Mouse (Mus musculus): ENCODE results near the gene A730049H05Rik. TPM values are rescaled to one million over a fixed set of nuclear protein-coding genes. Genes with fewer than 3 reads are reported as not detected.
A peak's percentile ranks its signal among the peaks of the same experiment; 100 is the strongest.

Gene A730049H05Rik
- polyA plus RNA-seq, 1 experiment from 2014 or later = 2.9 TPM

GRCm38 (mm10) chr6:92803213-92803612 is 13.1 kb upstream of the A730049H05Rik start:
- Histone ChIP-seq H3K9ac (no peak overlapping the region), H3K27ac (peak overlapping the region; percentile 53), H3K9me3 (replicated peaks) (no peaks in the 10 kb centered on the region), H3K4me1 (replicated peaks) (peaks cover 21% of the 10 kb centered on the region), H3K4me3 (no peak overlapping the region), H3K27me3 (no peaks in the 10 kb centered on the region), H3K4me2 (no peak overlapping the region), H3K36me3 (peaks cover 21% of the 10 kb centered on the region)
- ATAC-seq (replicated peaks; ENCODE audit: insufficient number of reproducible peaks, insufficient read depth, low FRiP score, low read depth) = peak; percentile 72; the same call in 1 of the 2 replicates
- WGBS = 35% methylated on average over 6 of the region's 6 CpGs

- Histone ChIP-seq H3K4me2 (no peak overlapping the region), H3K27ac (no peak overlapping the region), H3K36me3 (peaks cover 17% of the 10 kb centered on the region), H3K4me1 (replicated peaks) (peaks cover 21% of the 10 kb centered on the region), H3K9me3 (replicated peaks) (no peaks in the 10 kb centered on the region), H3K4me3 (no peak overlapping the region), H3K9ac (no peak overlapping the region), H3K27me3 (no peaks in the 10 kb centered on the region)
- no peak for ATAC-seq (replicated peaks; ENCODE audit: insufficient number of reproducible peaks, insufficient read depth, low FRiP score, low read depth)
- WGBS = 74% methylated on average over 3 of the region's 3 CpGs
These were observed 11.9 kb upstream of the A730049H05Rik start for GRCm38 (mm10) chr6:92804254-92804971.

- WGBS = 88% methylated on average over 3 of the region's 3 CpGs
These were observed 6.5 kb upstream of the A730049H05Rik start for GRCm38 (mm10) chr6:92809818-92810217.

GRCm38 (mm10) chr6:92810628-92811027 is 5.7 kb upstream of the A730049H05Rik start:
- Histone ChIP-seq H3K4me3 (no peak overlapping the region), H3K9ac (no peak overlapping the region), H3K4me1 (replicated peaks) (peaks cover 22% of the 10 kb centered on the region), H3K36me3 (peaks cover 21% of the 10 kb centered on the region), H3K27me3 (no peaks in the 10 kb centered on the region), H3K9me3 (replicated peaks) (no peaks in the 10 kb centered on the region), H3K4me2 (no peak overlapping the region), H3K27ac (no peak overlapping the region)
- no peak for ATAC-seq (replicated peaks; ENCODE audit: insufficient number of reproducible peaks, insufficient read depth, low FRiP score, low read depth)
- 92% methylated on average over 2 of the region's 2 CpGs for WGBS

More at GRCm38 (mm10) chr6:92809818-92810217, 6.5 kb upstream of the A730049H05Rik start:
- Histone ChIP-seq H3K4me1 (replicated peaks) (peaks cover 22% of the 10 kb centered on the region), H3K27me3 (no peaks in the 10 kb centered on the region), H3K4me2 (no peak overlapping the region), H3K4me3 (no peak overlapping the region), H3K9me3 (replicated peaks) (no peaks in the 10 kb centered on the region), H3K9ac (no peak overlapping the region), H3K36me3 (peaks cover 23% of the 10 kb centered on the region), H3K27ac (no peak overlapping the region)
- no peak for ATAC-seq (replicated peaks; ENCODE audit: insufficient number of reproducible peaks, insufficient read depth, low FRiP score, low read depth)

GRCm38 (mm10) chr6:92811566-92811965 is 4.7 kb upstream of the A730049H05Rik start:
- Histone ChIP-seq H3K9me3 (replicated peaks) (no peaks in the 10 kb centered on the region), H3K27ac (no peak overlapping the region), H3K27me3 (no peaks in the 10 kb centered on the region), H3K4me3 (no peak overlapping the region), H3K4me2 (no peak overlapping the region), H3K36me3 (peaks cover 17% of the 10 kb centered on the region), H3K4me1 (replicated peaks) (peaks cover 32% of the 10 kb centered on the region), H3K9ac (no peak overlapping the region)
- ATAC-seq (replicated peaks; ENCODE audit: insufficient number of reproducible peaks, insufficient read depth, low FRiP score, low read depth) = no peak

GRCm38 (mm10) chr6:92812702-92813370 is 3.4 kb upstream of the A730049H05Rik start:
- no peak overlapping the region for H3K27ac ChIP-seq
- no peaks in the 10 kb centered on the region for H3K9me3 ChIP-seq (replicated peaks)
- peaks cover 11% of the 10 kb centered on the region; the same call in 1 of the 2 replicates for H3K36me3 ChIP-seq
- no peak overlapping the region for H3K9ac ChIP-seq
- no peak overlapping the region for H3K4me3 ChIP-seq
- no peak for ATAC-seq (replicated peaks; ENCODE audit: insufficient number of reproducible peaks, insufficient read depth, low FRiP score, low read depth)
- no peak overlapping the region for H3K4me2 ChIP-seq
- H3K4me1 ChIP-seq (replicated peaks) = peaks cover 33% of the 10 kb centered on the region
- no peaks in the 10 kb centered on the region for H3K27me3 ChIP-seq
- 63% methylated on average over 2 of the region's 2 CpGs for WGBS

GRCm38 (mm10) chr6:92817661-92818060 is 1.4 kb downstream of the A730049H05Rik start:
- Histone ChIP-seq H3K9ac (no peak overlapping the region), H3K4me1 (replicated peaks) (peaks cover 18% of the 10 kb centered on the region), H3K27ac (no peak overlapping the region), H3K4me2 (no peak overlapping the region), H3K4me3 (no peak overlapping the region), H3K36me3 (peaks cover 11% of the 10 kb centered on the region; the same call in 1 of the 2 replicates), H3K9me3 (replicated peaks) (no peaks in the 10 kb centered on the region), H3K27me3 (no peaks in the 10 kb centered on the region)
- WGBS = 82% methylated on average over 8 of the region's 8 CpGs
- ATAC-seq (replicated peaks; ENCODE audit: insufficient number of reproducible peaks, insufficient read depth, low FRiP score, low read depth) = no peak

- Histone ChIP-seq H3K4me2 (no peak overlapping the region), H3K4me3 (no peak overlapping the region), H3K36me3 (no peaks in the 10 kb centered on the region), H3K27me3 (no peaks in the 10 kb centered on the region), H3K27ac (no peak overlapping the region), H3K9ac (no peak overlapping the region), H3K4me1 (replicated peaks) (peaks cover 6% of the 10 kb centered on the region), H3K9me3 (replicated peaks) (no peaks in the 10 kb centered on the region)
- ATAC-seq (replicated peaks; ENCODE audit: insufficient number of reproducible peaks, insufficient read depth, low FRiP score, low read depth) = no peak
- 65% methylated on average over 5 of the region's 5 CpGs for WGBS
These were observed 5.3 kb downstream of the A730049H05Rik start for GRCm38 (mm10) chr6:92821606-92822005.

- Histone ChIP-seq H3K27ac (no peak overlapping the region), H3K9me3 (replicated peaks) (no peaks in the 10 kb centered on the region), H3K9ac (no peak overlapping the region), H3K27me3 (no peaks in the 10 kb centered on the region), H3K4me1 (replicated peaks) (peaks cover 7% of the 10 kb centered on the region), H3K4me3 (no peak overlapping the region), H3K4me2 (no peak overlapping the region), H3K36me3 (no peaks in the 10 kb centered on the region)
- ATAC-seq (replicated peaks; ENCODE audit: insufficient number of reproducible peaks, insufficient read depth, low FRiP score, low read depth) = no peak
- WGBS = 68% methylated on average over 6 of the region's 6 CpGs
These were observed 5.7 kb downstream of the A730049H05Rik start for GRCm38 (mm10) chr6:92822006-92822405.

GRCm38 (mm10) chr6:92823991-92824390 is 7.7 kb downstream of the A730049H05Rik start:
- no peaks in the 10 kb centered on the region for H3K27me3 ChIP-seq
- 82% methylated on average over 7 of the region's 7 CpGs for WGBS
- no peak overlapping the region for H3K4me2 ChIP-seq
- H3K9ac ChIP-seq = no peak overlapping the region
- no peaks in the 10 kb centered on the region for H3K9me3 ChIP-seq (replicated peaks)
- no peak overlapping the region for H3K27ac ChIP-seq
- no peak overlapping the region for H3K4me3 ChIP-seq
- ATAC-seq (replicated peaks; ENCODE audit: insufficient number of reproducible peaks, insufficient read depth, low FRiP score, low read depth) = no peak
- peaks cover 19% of the 10 kb centered on the region for H3K4me1 ChIP-seq (replicated peaks)
- H3K36me3 ChIP-seq = no peaks in the 10 kb centered on the region

- 70% methylated on average over 5 of the region's 5 CpGs for WGBS
- H3K36me3 ChIP-seq = no peaks in the 10 kb centered on the region
- no peak overlapping the region for H3K4me3 ChIP-seq
- peaks cover 26% of the 10 kb centered on the region for H3K4me1 ChIP-seq (replicated peaks)
- H3K27ac ChIP-seq = no peak overlapping the region
- H3K9ac ChIP-seq = no peak overlapping the region
- H3K9me3 ChIP-seq (replicated peaks) = no peaks in the 10 kb centered on the region
- H3K27me3 ChIP-seq = no peaks in the 10 kb centered on the region
- no peak for ATAC-seq (replicated peaks; ENCODE audit: insufficient number of reproducible peaks, insufficient read depth, low FRiP score, low read depth)
- no peak overlapping the region for H3K4me2 ChIP-seq
These were observed 10.3 kb downstream of the A730049H05Rik start for GRCm38 (mm10) chr6:92826561-92826960.

All from heart, embryonic 15.5 days (tissue).